Mouse (Mus musculus) lung, embryonic 15.5 days (tissue): ENCODE measurements at regions not wholly inside any gene's neighbourhood (a gene's known extent, or its start where the extent isn't known, plus 50 kb on each side); places are given as distances from the start of the nearest gene placed in this dataset.
"Not testable (repeated sequence)": the region's sequence is repeated elsewhere in the genome, so short reads cannot be mapped to it uniquely, and the experiment has no call there.

ENCODE experiments used
- ATAC-seq: fragments of 200-750 bp; cut with Nextera tagmentation; 2 replicates; pipeline ENCODE4 v1.8.0; 2017; ENCODE audit warnings: moderate number of reproducible peaks, borderline replicate concordance; ENCODE audit not compliant: low FRiP score, low TSS enrichment; ENCODE audit errors: extremely low read depth
- H3K27ac ChIP-seq: fragments of 300-500 bp; sonication (generic); 2 replicates; pipeline ENCODE4 v1.5.1; 2015; ENCODE audit warnings: moderate library complexity, mild to moderate bottlenecking, inconsistent platforms
- H3K27me3 ChIP-seq: fragments of 300-500 bp; sonication (generic); 2 replicates; pipeline ENCODE4 v1.6.1; 2015; ENCODE audit warnings: inconsistent platforms
- H3K36me3 ChIP-seq: fragments of 300-500 bp; sonication (generic); 2 replicates; pipeline ENCODE4 v1.6.1; 2015; ENCODE audit warnings: inconsistent platforms
- H3K4me1 ChIP-seq: fragments of 300-500 bp; sonication (generic); 2 replicates; pipeline ENCODE4 v1.6.1; 2015; ENCODE audit warnings: inconsistent platforms
- H3K4me2 ChIP-seq: fragments of 300-500 bp; sonication (generic); 2 replicates; pipeline ENCODE4 v1.6.1; 2015; ENCODE audit warnings: inconsistent platforms, mild to moderate bottlenecking, moderate library complexity
- H3K4me3 ChIP-seq: fragments of 300-500 bp; sonication (generic); 2 replicates; pipeline ENCODE4 v1.5.1; 2015; ENCODE audit warnings: mild to moderate bottlenecking, inconsistent platforms
- H3K9ac ChIP-seq: fragments of 300-500 bp; sonication (generic); 2 replicates; pipeline ENCODE4 v1.6.1; 2015; ENCODE audit warnings: inconsistent platforms
- H3K9me3 ChIP-seq: fragments of 300-500 bp; sonication (generic); 2 replicates; pipeline ENCODE4 v1.6.1; 2016; ENCODE audit warnings: inconsistent platforms
- WGBS: fragments of 180-500 bp; shearing (Covaris S2); methylation state at CpG from one replicate; pipeline ENCODE4 v1.1.7; 2015; 5-methylcytosine and 5-hydroxymethylcytosine counted together

DNA sequence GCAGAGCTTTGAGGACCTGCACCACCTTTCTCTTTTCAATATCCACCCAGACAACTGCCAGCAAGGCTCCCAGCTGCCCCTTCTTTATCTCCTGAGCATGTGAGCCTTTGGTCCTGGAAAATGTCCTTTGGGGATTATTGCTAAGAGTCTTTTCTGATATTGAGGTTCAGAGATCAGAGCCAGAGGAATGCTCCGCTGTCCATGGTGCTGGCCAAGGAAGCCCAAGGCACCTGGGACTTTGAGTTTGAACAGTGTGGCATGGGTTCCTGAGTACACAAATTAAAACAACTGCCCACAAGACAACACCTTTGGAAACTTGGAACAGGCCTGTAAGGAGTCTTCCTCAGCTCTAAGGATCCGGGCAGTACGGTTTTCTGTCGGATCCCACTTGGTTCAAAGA lies 52.6 kb upstream of the Slc28a3 start:
- no peaks in the 10 kb centered on the region for H3K4me1 ChIP-seq
- H3K4me3 ChIP-seq, result no peak overlapping the region
- no peaks in the 10 kb centered on the region for H3K9me3 ChIP-seq
- no peak overlapping the region for H3K4me2 ChIP-seq
- ATAC-seq, result no peak
- no peak overlapping the region for H3K27ac ChIP-seq
- WGBS, result 66% methylated on average over 4 of the region's 4 CpGs
- no peaks in the 10 kb centered on the region for H3K36me3 ChIP-seq
- no peak overlapping the region for H3K9ac ChIP-seq
- H3K27me3 ChIP-seq, result no peaks in the 10 kb centered on the region

GRCm38 (mm10) chr13:58668664-58669063 lies 58.0 kb upstream of the Slc28a3 start:
- Histone ChIP-seq H3K9ac (no peak overlapping the region), H3K4me3 (no peak overlapping the region), H3K9me3 (no peaks in the 10 kb centered on the region), H3K36me3 (no peaks in the 10 kb centered on the region), H3K27ac (no peak overlapping the region), H3K4me2 (peak overlapping the region; percentile 9; the same call in 1 of the 2 replicates), H3K4me1 (no peaks in the 10 kb centered on the region), H3K27me3 (no peaks in the 10 kb centered on the region)
- 59% methylated on average over 21 of the region's 21 CpGs for WGBS
- no peak for ATAC-seq

DNA sequence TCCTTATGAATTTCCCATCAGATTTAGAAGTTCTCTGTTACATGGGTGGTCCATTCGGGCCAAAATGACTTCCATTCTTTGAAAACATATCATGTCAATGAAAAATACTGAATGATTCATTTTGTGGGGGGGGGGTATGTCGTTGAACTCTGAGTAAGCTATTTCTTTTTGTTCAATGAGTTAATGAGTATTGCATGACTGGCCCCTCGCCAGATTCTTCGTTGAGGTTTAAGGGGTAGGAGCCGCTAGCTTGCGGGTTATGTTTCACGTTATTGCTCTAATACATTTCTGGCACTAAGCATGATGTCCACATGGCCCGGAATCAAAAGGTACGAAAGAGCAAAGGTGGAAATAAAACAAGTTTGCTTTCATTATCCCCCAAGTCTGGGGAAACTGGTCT lies 59.5 kb upstream of the Slc28a3 start:
- Histone ChIP-seq H3K9ac (no peak overlapping the region), H3K9me3 (no peaks in the 10 kb centered on the region), H3K4me3 (no peak overlapping the region), H3K36me3 (no peaks in the 10 kb centered on the region), H3K27me3 (no peaks in the 10 kb centered on the region), H3K4me1 (no peaks in the 10 kb centered on the region), H3K27ac (no peak overlapping the region), H3K4me2 (no peak overlapping the region)
- WGBS, result 51% methylated on average over 9 of the region's 9 CpGs
- ATAC-seq, result no peak

GRCm38 (mm10) chr13:58675611-58676010 lies 64.9 kb upstream of the Slc28a3 start:
- not testable (repeated sequence) for H3K4me3 ChIP-seq, H3K9me3 ChIP-seq, H3K27ac ChIP-seq, ATAC-seq, H3K36me3 ChIP-seq, H3K4me2 ChIP-seq, H3K4me1 ChIP-seq, H3K27me3 ChIP-seq, H3K9ac ChIP-seq
- 82% methylated on average over 1 of the region's 1 CpGs for WGBS

DNA sequence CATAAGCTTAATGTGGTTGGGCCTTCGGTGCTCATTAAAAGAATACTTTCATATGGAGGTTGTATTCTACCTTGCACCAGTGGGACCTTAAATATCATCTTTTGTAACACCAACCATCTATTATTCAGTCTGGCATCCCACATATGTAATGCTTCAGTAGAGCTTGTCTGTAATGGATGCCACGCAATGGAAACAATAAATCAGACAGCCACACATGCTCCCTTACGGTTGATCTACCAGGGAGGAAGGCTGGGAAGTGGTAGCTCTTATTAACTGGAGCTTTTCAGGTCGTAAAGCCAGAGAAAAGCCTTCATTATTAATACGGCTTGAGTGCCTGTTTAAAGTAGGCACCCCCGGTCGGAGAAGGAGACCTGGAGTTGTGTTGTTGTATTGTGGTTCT lies 66.8 kb upstream of the Slc28a3 start:
- ATAC-seq, result no peak
- no peaks in the 10 kb centered on the region for H3K36me3 ChIP-seq
- WGBS, result 81% methylated on average over 7 of the region's 7 CpGs
- no peak overlapping the region for H3K4me2 ChIP-seq
- no peak overlapping the region for H3K4me3 ChIP-seq
- H3K27me3 ChIP-seq, result no peaks in the 10 kb centered on the region
- no peak overlapping the region for H3K9ac ChIP-seq
- H3K4me1 ChIP-seq, result no peaks in the 10 kb centered on the region
- no peaks in the 10 kb centered on the region for H3K9me3 ChIP-seq
- H3K27ac ChIP-seq, result no peak overlapping the region

DNA sequence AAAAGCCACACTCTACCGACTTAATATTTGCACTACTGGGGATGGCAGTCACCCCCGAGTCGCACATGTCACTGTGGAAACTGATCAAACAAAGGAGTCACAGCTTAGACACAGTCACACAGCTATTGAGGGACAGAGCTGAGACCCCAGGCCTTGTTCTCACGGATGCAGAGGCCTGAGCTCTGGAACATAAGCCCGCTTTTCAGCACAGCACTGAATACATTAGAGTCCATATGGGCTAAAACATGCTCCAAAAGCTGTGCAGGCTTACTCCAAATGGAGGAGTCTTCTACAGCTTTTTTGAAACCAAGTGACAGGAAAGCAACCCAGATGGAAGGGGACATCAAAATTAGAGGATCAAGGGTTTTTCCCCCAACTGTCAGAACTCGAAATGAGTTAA lies 69.0 kb upstream of the Slc28a3 start:
- Histone ChIP-seq H3K4me3 (no peak overlapping the region), H3K9me3 (no peaks in the 10 kb centered on the region), H3K4me2 (no peak overlapping the region), H3K4me1 (no peaks in the 10 kb centered on the region), H3K9ac (no peak overlapping the region), H3K36me3 (no peaks in the 10 kb centered on the region), H3K27ac (no peak overlapping the region), H3K27me3 (no peaks in the 10 kb centered on the region)
- no peak for ATAC-seq
- WGBS, result 66% methylated on average over 6 of the region's 6 CpGs

- Histone ChIP-seq H3K36me3 (no peaks in the 10 kb centered on the region), H3K27me3 (no peaks in the 10 kb centered on the region), H3K4me2 (no peak overlapping the region), H3K9ac (no peak overlapping the region), H3K4me3 (no peak overlapping the region), H3K4me1 (no peaks in the 10 kb centered on the region), H3K27ac (no peak overlapping the region), H3K9me3 (no peaks in the 10 kb centered on the region)
- ATAC-seq, result no peak
- 45% methylated on average over 5 of the region's 5 CpGs for WGBS
Observed at GRCm38 (mm10) chr13:58686822-58687221, 76.1 kb upstream of the Slc28a3 start.

- Histone ChIP-seq H3K36me3 (no peaks in the 10 kb centered on the region), H3K4me3 (no peak overlapping the region), H3K27me3 (no peaks in the 10 kb centered on the region), H3K9me3 (no peaks in the 10 kb centered on the region), H3K9ac (no peak overlapping the region), H3K4me2 (no peak overlapping the region), H3K4me1 (no peaks in the 10 kb centered on the region), H3K27ac (no peak overlapping the region)
- WGBS, result 28% methylated on average over 2 of the region's 2 CpGs
- no peak for ATAC-seq
Observed at GRCm38 (mm10) chr13:58687609-58688008, 76.9 kb upstream of the Slc28a3 start.

- WGBS, result 25% methylated on average over 2 of the region's 2 CpGs
- no peaks in the 10 kb centered on the region for H3K4me1 ChIP-seq
- H3K9ac ChIP-seq, result no peak overlapping the region
- H3K9me3 ChIP-seq, result no peaks in the 10 kb centered on the region
- no peak overlapping the region for H3K4me2 ChIP-seq
- ATAC-seq, result no peak
- H3K27ac ChIP-seq, result no peak overlapping the region
- H3K36me3 ChIP-seq, result no peaks in the 10 kb centered on the region
- no peaks in the 10 kb centered on the region for H3K27me3 ChIP-seq
- no peak overlapping the region for H3K4me3 ChIP-seq
Observed at GRCm38 (mm10) chr13:58688249-58688648, 77.6 kb upstream of the Slc28a3 start.

GRCm38 (mm10) chr13:58694703-58695102 lies 84.0 kb upstream of the Slc28a3 start:
- no peaks in the 10 kb centered on the region for H3K4me1 ChIP-seq
- WGBS, result 33% methylated on average over 6 of the region's 6 CpGs
- no peak for ATAC-seq
- no peaks in the 10 kb centered on the region for H3K9me3 ChIP-seq
- H3K27ac ChIP-seq, result no peak overlapping the region
- H3K4me3 ChIP-seq, result no peak overlapping the region
- H3K36me3 ChIP-seq, result no peaks in the 10 kb centered on the region
- no peaks in the 10 kb centered on the region for H3K27me3 ChIP-seq
- H3K4me2 ChIP-seq, result no peak overlapping the region
- no peak overlapping the region for H3K9ac ChIP-seq

DNA sequence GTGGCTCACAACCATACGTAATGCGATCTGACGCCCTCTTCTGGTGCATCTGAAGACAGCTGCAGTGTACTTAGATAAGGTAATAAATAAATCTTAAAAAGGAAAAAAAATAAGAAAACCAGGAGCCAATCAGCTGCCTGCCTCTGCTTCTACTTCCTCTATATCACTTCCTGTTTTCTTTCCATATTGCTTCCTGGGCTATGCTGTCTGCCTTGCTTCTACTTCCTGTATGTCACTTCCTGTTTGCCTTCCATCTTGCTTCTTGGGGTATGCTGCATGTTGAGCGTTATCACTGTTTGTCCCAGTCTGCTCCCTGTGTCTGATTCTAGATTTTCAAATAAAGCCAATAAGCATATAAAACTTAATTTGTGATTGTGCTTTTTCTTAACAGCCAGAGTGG lies 85.3 kb upstream of the Slc28a3 start:
- Histone ChIP-seq H3K27me3 (no peaks in the 10 kb centered on the region), H3K27ac (no peak overlapping the region), H3K9ac (no peak overlapping the region), H3K36me3 (no peaks in the 10 kb centered on the region), H3K4me1 (no peaks in the 10 kb centered on the region), H3K9me3 (no peaks in the 10 kb centered on the region), H3K4me3 (no peak overlapping the region), H3K4me2 (no peak overlapping the region)
- ATAC-seq, result no peak
- 94% methylated on average over 4 of the region's 4 CpGs for WGBS

DNA sequence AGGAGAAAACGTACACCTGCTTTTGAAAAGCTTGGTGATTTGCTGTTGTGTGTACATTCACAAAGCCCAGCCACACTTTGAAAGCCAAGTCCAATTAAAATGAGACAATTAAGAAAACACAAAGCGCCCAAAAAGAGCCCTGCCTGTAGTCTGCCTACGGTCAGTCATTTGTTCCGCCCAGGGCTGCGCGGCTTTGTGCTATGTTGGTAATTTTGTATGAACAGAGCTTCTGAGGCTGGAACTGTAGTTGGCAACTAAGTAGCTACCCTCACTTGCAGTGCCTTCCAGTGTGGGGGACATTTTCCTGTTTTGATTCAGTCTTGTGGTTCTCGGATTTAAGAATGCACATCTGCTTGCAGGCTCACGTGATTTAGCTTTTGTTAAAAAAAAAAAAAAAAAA lies 89.3 kb upstream of the Slc28a3 start:
- no peak for ATAC-seq
- Histone ChIP-seq H3K27ac (no peak overlapping the region), H3K4me3 (no peak overlapping the region), H3K36me3 (no peaks in the 10 kb centered on the region), H3K9ac (no peak overlapping the region), H3K4me2 (no peak overlapping the region), H3K27me3 (no peaks in the 10 kb centered on the region), H3K4me1 (no peaks in the 10 kb centered on the region), H3K9me3 (no peaks in the 10 kb centered on the region)
- whole genome bisulfite sequencing, result 82% methylated on average over 8 of the region's 8 CpGs

- H3K4me3 ChIP-seq, result no peak overlapping the region
- H3K4me1 ChIP-seq, result no peaks in the 10 kb centered on the region
- H3K4me2 ChIP-seq, result no peak overlapping the region
- H3K36me3 ChIP-seq, result no peaks in the 10 kb centered on the region
- no peaks in the 10 kb centered on the region for H3K9me3 ChIP-seq
- no peak overlapping the region for H3K27ac ChIP-seq
- no peaks in the 10 kb centered on the region for H3K27me3 ChIP-seq
- no peak overlapping the region for H3K9ac ChIP-seq
- 64% methylated on average over 4 of the region's 4 CpGs for WGBS
- no peak for ATAC-seq
Observed at GRCm38 (mm10) chr13:58704141-58704540, 93.5 kb upstream of the Slc28a3 start.
